Mouse (Mus musculus) 416B (cell line): ENCODE data around the gene Fam107b.

Experiments
- DNase-seq: peaks from one replicate; pipeline ENCODE4 v3.0.0; 2011; ENCODE audit warnings: low read depth

Gene Fam107b

GRCm38 (mm10) chr2:3712369-3713042 lies 142.2 kb downstream of the Fam107b start:
- DNase-seq = peak; percentile 41

GRCm38 (mm10) chr2:3713212-3713681 lies 143.0 kb downstream of the Fam107b start:
- peak; percentile 95 for DNase-seq

GRCm38 (mm10) chr2:3713682-3714361 lies 143.5 kb downstream of the Fam107b start:
- peak; percentile 56 for DNase-seq

- peak; percentile 43 for DNase-seq
These were observed 144.2 kb downstream of the Fam107b start for GRCm38 (mm10) chr2:3714511-3714910.

GRCm38 (mm10) chr2:3715424-3715823 lies 145.1 kb downstream of the Fam107b start:
- peak; percentile 72 for DNase-seq

- peak; percentile 51 for DNase-seq
These were observed 147.0 kb downstream of the Fam107b start for GRCm38 (mm10) chr2:3717268-3717667.

- DNase-seq = no peak
These were observed 147.6 kb downstream of the Fam107b start for GRCm38 (mm10) chr2:3717847-3718246.

GRCm38 (mm10) chr2:3719436-3720121 lies 149.3 kb downstream of the Fam107b start:
- DNase-seq = peak; percentile 52

GRCm38 (mm10) chr2:3721107-3721506 lies 150.8 kb downstream of the Fam107b start:
- DNase-seq = no peak

GRCm38 (mm10) chr2:3721974-3722373 lies 151.7 kb downstream of the Fam107b start:
- DNase-seq = no peak

- peak; percentile 54 for DNase-seq
These were observed 153.3 kb downstream of the Fam107b start for GRCm38 (mm10) chr2:3723391-3724106.

GRCm38 (mm10) chr2:3726501-3727078 lies 156.3 kb downstream of the Fam107b start:
- DNase-seq = peak; percentile 68

GRCm38 (mm10) chr2:3727225-3727930 lies 157.1 kb downstream of the Fam107b start:
- peak; percentile 88 for DNase-seq

GRCm38 (mm10) chr2:3728090-3728489 lies 157.8 kb downstream of the Fam107b start:
- no peak for DNase-seq

- DNase-seq = no peak
These were observed 159.3 kb downstream of the Fam107b start for GRCm38 (mm10) chr2:3729586-3729985.

GRCm38 (mm10) chr2:3730744-3731143 lies 160.5 kb downstream of the Fam107b start:
- DNase-seq = no peak

GRCm38 (mm10) chr2:3731316-3732015 lies 161.2 kb downstream of the Fam107b start:
- DNase-seq = no peak

GRCm38 (mm10) chr2:3737917-3738694 lies 167.8 kb downstream of the Fam107b start:
- no peak for DNase-seq

- no peak for DNase-seq
These were observed 168.4 kb downstream of the Fam107b start for GRCm38 (mm10) chr2:3738734-3739133.
